22 mouse cellular contexts compared by ENCODE assay signal in the genomic region with DNA sequence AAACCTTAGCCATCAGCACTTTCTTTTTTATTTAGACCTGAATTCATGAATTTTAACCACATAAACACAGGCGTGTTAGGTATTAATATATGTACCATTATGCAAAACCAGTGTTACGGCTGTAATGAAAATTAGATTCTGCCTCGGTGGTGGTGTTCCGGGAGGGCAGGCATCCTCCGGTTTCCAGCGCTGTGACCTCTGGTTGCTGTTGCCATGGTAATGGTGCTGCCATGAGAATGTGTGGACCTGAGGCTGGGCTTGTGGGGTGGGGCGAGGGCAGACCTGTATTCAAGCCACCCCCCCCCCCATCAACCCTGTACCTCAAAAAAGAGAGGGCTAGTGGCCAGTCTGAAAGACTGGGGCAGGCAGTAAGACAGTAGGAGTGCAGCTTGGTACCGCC.
DNase-seq lines count a peak whose midpoint lies in the region; ATAC-seq and TF ChIP-seq lines count a peak whose summit lies in the region.
"Had no signal": no experiment of that assay in that cellular context is flagged by ENCODE, and none has a peak within 500 bp of the region (broad histone marks: within the 10 kb centered on the region; RNA-seq: fewer than 3 reads in every experiment).

No protein-coding gene starts in this region.

- H3K36me3 ChIP-seq in forebrain, embryonic 15.5 days, result no peaks in the 10 kb centered on the region
- H3K36me3 ChIP-seq in forebrain, embryonic 11.5 days (ENCODE audit: control insufficient read depth, insufficient read depth, low read length), result no peaks in the 10 kb centered on the region; the same call in 1 of the 2 replicates
- no peaks in the 10 kb centered on the region for H3K36me3 ChIP-seq in midbrain, embryonic 11.5 days (ENCODE audit: control insufficient read depth, insufficient read depth, low read length)
- H3K36me3 ChIP-seq in midbrain, embryonic 10.5 days, result no peaks in the 10 kb centered on the region
- no peaks in the 10 kb centered on the region for H3K36me3 ChIP-seq in midbrain, embryonic 13.5 days
- no peaks in the 10 kb centered on the region for H3K36me3 ChIP-seq in midbrain, postnatal 0 days (ENCODE audit: insufficient read depth, low read length)
- H3K36me3 ChIP-seq: embryonic facial prominence, embryonic 10.5 days; heart, embryonic 15.5 days had no signal

- no peak overlapping the region for H3K4me3 ChIP-seq in forebrain, embryonic 15.5 days
- H3K4me3 ChIP-seq in forebrain, embryonic 11.5 days (ENCODE audit: low read depth, low read length), result no peak overlapping the region
- H3K4me3 ChIP-seq in midbrain, embryonic 11.5 days (ENCODE audit: low read depth, low read length), result no peak overlapping the region
- H3K4me3 ChIP-seq in midbrain, embryonic 10.5 days, result no peak overlapping the region
- H3K4me3 ChIP-seq in midbrain, embryonic 13.5 days (replicated peaks), result no peak overlapping the region
- no peak overlapping the region for H3K4me3 ChIP-seq in midbrain, postnatal 0 days (ENCODE audit: low read depth, low read length)
- H3K4me3 ChIP-seq: embryonic facial prominence, embryonic 10.5 days; heart, adult 2 months; heart, embryonic 15.5 days had no signal

- H3K27ac ChIP-seq in forebrain, embryonic 15.5 days (replicated peaks), result peak overlapping the region; percentile 57; the same call in 1 of the 2 replicates
- H3K27ac ChIP-seq in forebrain, embryonic 11.5 days (ENCODE audit: low read depth, low read length), result no peak overlapping the region
- H3K27ac ChIP-seq in midbrain, embryonic 11.5 days (ENCODE audit: low read depth, low read length), result no peak overlapping the region
- no peak overlapping the region for H3K27ac ChIP-seq in midbrain, embryonic 10.5 days (replicated peaks)
- H3K27ac ChIP-seq in midbrain, embryonic 13.5 days, result peak overlapping the region; percentile 53; the same call in 1 of the 2 replicates
- H3K27ac ChIP-seq in midbrain, postnatal 0 days (ENCODE audit: low read depth, low read length), result no peak overlapping the region
- H3K27ac ChIP-seq: embryonic facial prominence, embryonic 10.5 days; heart, adult 2 months; heart, embryonic 15.5 days had no signal

- 47% methylated on average over 8 of the region's 8 CpGs for WGBS in forebrain, embryonic 15.5 days
- 63% methylated on average over 8 of the region's 8 CpGs for WGBS in forebrain, embryonic 11.5 days
- WGBS in midbrain, embryonic 11.5 days, result 45% methylated on average over 8 of the region's 8 CpGs
- 59% methylated on average over 8 of the region's 8 CpGs for WGBS in midbrain, embryonic 10.5 days
- 34% methylated on average over 8 of the region's 8 CpGs for WGBS in midbrain, embryonic 13.5 days
- 22% methylated on average over 8 of the region's 8 CpGs for WGBS in midbrain, postnatal 0 days

- DNase-seq in forebrain, embryonic 11.5 days (ENCODE audit: low spot score), result no peak
- DNase-seq in midbrain, embryonic 11.5 days (ENCODE audit: low spot score, missing footprints), result no peak
- DNase-seq in midbrain, embryonic 10.5 days (ENCODE audit: low spot score), result no peak
- DNase-seq in midbrain, postnatal 0 days (ENCODE audit: low spot score), result peak; percentile 25
- no peak for DNase-seq in spleen, postnatal 36 days (ENCODE audit: low spot score in 2 of 2)
- no peak for DNase-seq in right cerebral cortex, postnatal 10 days (ENCODE audit: low spot score in 2 of 2)
- DNase-seq: adrenal gland, postnatal 14 days; cerebellum, adult 18-20 months; cerebellum, adult 9-11 months; cerebellum, postnatal 36 days; gastrocnemius, postnatal 14 days; heart, adult 2 months; heart, postnatal 14 days had no signal

- TF ChIP-seq CTCF in midbrain, postnatal 0 days (IDR thresholded peaks at IDR 0.05), result no peak

- no peaks in the 10 kb centered on the region for H3K27me3 ChIP-seq in forebrain, embryonic 15.5 days
- no peaks in the 10 kb centered on the region for H3K27me3 ChIP-seq in forebrain, embryonic 11.5 days (ENCODE audit: control insufficient read depth, insufficient read depth, low read length)
- no peaks in the 10 kb centered on the region for H3K27me3 ChIP-seq in midbrain, embryonic 11.5 days (ENCODE audit: control insufficient read depth, insufficient read depth, low read length)
- H3K27me3 ChIP-seq in midbrain, embryonic 10.5 days (ENCODE audit: low read depth, poor library complexity, severe bottlenecking), result no peaks in the 10 kb centered on the region
- H3K27me3 ChIP-seq in midbrain, embryonic 13.5 days, result no peaks in the 10 kb centered on the region
- no peaks in the 10 kb centered on the region for H3K27me3 ChIP-seq in midbrain, postnatal 0 days (ENCODE audit: insufficient read depth, low read length)
- H3K27me3 ChIP-seq: Patski had no signal

- ATAC-seq in forebrain, embryonic 15.5 days (replicated peaks), result 0 out of 2 replicates have a peak, but pooled peaks have one; percentile 23
- no peak for ATAC-seq in forebrain, embryonic 11.5 days (replicated peaks; ENCODE audit: low FRiP score)
- 0 out of 2 replicates have a peak, but pooled peaks have one; percentile 7 for ATAC-seq in midbrain, embryonic 11.5 days (ENCODE audit: low FRiP score)
- peak; percentile 71; the same call in 1 of the 2 replicates for ATAC-seq in midbrain, embryonic 13.5 days
- ATAC-seq in midbrain, postnatal 0 days (ENCODE audit: low FRiP score), result no peak
- ATAC-seq: activated CD4-positive, CD25-positive, alpha-beta regulatory T cell, adult 4 months; inflammation-experienced regulatory T-cells, adult 6 months; intestine, postnatal 0 days; Patski had no signal

- no peaks in the 10 kb centered on the region for H3K9me3 ChIP-seq in forebrain, embryonic 15.5 days
- no peaks in the 10 kb centered on the region for H3K9me3 ChIP-seq in forebrain, embryonic 11.5 days (ENCODE audit: control insufficient read depth, low read length)
- no peaks in the 10 kb centered on the region for H3K9me3 ChIP-seq in midbrain, embryonic 11.5 days (ENCODE audit: control insufficient read depth, low read length)
- H3K9me3 ChIP-seq in midbrain, embryonic 10.5 days (replicated peaks), result no peaks in the 10 kb centered on the region; the same call in 1 of the 2 replicates
- H3K9me3 ChIP-seq in midbrain, embryonic 13.5 days, result peaks cover 4% of the 10 kb centered on the region; the same call in 1 of the 2 replicates
- H3K9me3 ChIP-seq in midbrain, postnatal 0 days (ENCODE audit: low read length), result no peaks in the 10 kb centered on the region
- H3K9me3 ChIP-seq: embryonic facial prominence, embryonic 10.5 days; heart, embryonic 15.5 days had no signal

- H3K4me1 ChIP-seq in forebrain, embryonic 15.5 days, result peaks cover 14% of the 10 kb centered on the region
- no peaks in the 10 kb centered on the region for H3K4me1 ChIP-seq in forebrain, embryonic 11.5 days (replicated peaks; ENCODE audit: control insufficient read depth, insufficient read depth, low read length)
- peaks cover 9% of the 10 kb centered on the region for H3K4me1 ChIP-seq in midbrain, embryonic 11.5 days (ENCODE audit: control insufficient read depth, insufficient read depth, low read length)
- H3K4me1 ChIP-seq in midbrain, embryonic 10.5 days, result peaks cover 17% of the 10 kb centered on the region
- H3K4me1 ChIP-seq in midbrain, embryonic 13.5 days (replicated peaks), result peaks cover 17% of the 10 kb centered on the region
- H3K4me1 ChIP-seq in midbrain, postnatal 0 days (ENCODE audit: insufficient read depth, low read length), result 0 out of 2 replicates have a peak, but pooled peaks cover 4% of the 10 kb centered on the region

- H3K9ac ChIP-seq in forebrain, embryonic 15.5 days (replicated peaks), result no peak overlapping the region
- H3K9ac ChIP-seq in forebrain, embryonic 11.5 days (ENCODE audit: low read length), result no peak overlapping the region
- no peak overlapping the region for H3K9ac ChIP-seq in midbrain, embryonic 11.5 days (ENCODE audit: low read length)
- no peak overlapping the region for H3K9ac ChIP-seq in midbrain, embryonic 13.5 days (replicated peaks)
- H3K9ac ChIP-seq in midbrain, postnatal 0 days (replicated peaks; ENCODE audit: low read length, poor library complexity, severe bottlenecking), result no peak overlapping the region
- H3K9ac ChIP-seq: heart, embryonic 15.5 days had no signal

- H3K4me2 ChIP-seq in forebrain, embryonic 15.5 days (replicated peaks), result no peak overlapping the region
- no peak overlapping the region for H3K4me2 ChIP-seq in forebrain, embryonic 11.5 days (ENCODE audit: low read depth, low read length, severe bottlenecking)
- H3K4me2 ChIP-seq in midbrain, embryonic 11.5 days, result no peak overlapping the region
- no peak overlapping the region for H3K4me2 ChIP-seq in midbrain, embryonic 13.5 days (replicated peaks)
- no peak overlapping the region for H3K4me2 ChIP-seq in midbrain, postnatal 0 days (ENCODE audit: low read depth, low read length, poor library complexity, severe bottlenecking)
- H3K4me2 ChIP-seq: heart, embryonic 11.5 days; heart, embryonic 15.5 days had no signal

Comparison
In these comparisons a context has a peak if more than half of its experiments do, and no peak if none do; other contexts are left out.
1. ATAC-seq: peak in forebrain, embryonic 15.5 days (single experiment), midbrain, embryonic 11.5 days (single experiment) and midbrain, embryonic 13.5 days (single experiment); none in forebrain, embryonic 11.5 days (single experiment) and midbrain, postnatal 0 days (single experiment).
2. H3K27ac ChIP-seq: peak in forebrain, embryonic 15.5 days (single experiment) and midbrain, embryonic 13.5 days (single experiment); none in forebrain, embryonic 11.5 days (single experiment), midbrain, embryonic 11.5 days (single experiment), midbrain, embryonic 10.5 days (single experiment) and midbrain, postnatal 0 days (single experiment).